Mouse (Mus musculus) stomach, embryonic 15.5 days (tissue): ENCODE measurements around the gene Abcc4. TPM values are rescaled to one million over a fixed set of nuclear protein-coding genes. Genes with fewer than 3 reads are reported as not detected.
A peak's percentile ranks its signal among the peaks of the same experiment; 100 is the strongest.

ENCODE experiments used
- ATAC-seq: fragments of 200-750 bp; cut with Nextera tagmentation; 2 replicates; pipeline ENCODE4 v1.8.0; 2017; ENCODE audit warnings: low read depth, moderate number of reproducible peaks, moderate TSS enrichment; ENCODE audit not compliant: insufficient read depth, low FRiP score
- H3K27ac ChIP-seq: fragments of 300-500 bp; sonication (generic); 2 replicates; pipeline ENCODE4 v1.5.1; 2015; ENCODE audit warnings: mild to moderate bottlenecking, inconsistent platforms
- H3K27me3 ChIP-seq: fragments of 300-500 bp; sonication (generic); replicated peaks from 2 replicates; pipeline ENCODE4 v1.6.1; 2015; ENCODE audit warnings: inconsistent platforms
- H3K36me3 ChIP-seq: fragments of 300-500 bp; sonication (generic); 2 replicates; pipeline ENCODE4 v1.6.1; 2015; ENCODE audit warnings: inconsistent platforms
- H3K4me1 ChIP-seq: fragments of 300-500 bp; sonication (generic); 2 replicates; pipeline ENCODE4 v1.6.1; 2015; ENCODE audit warnings: inconsistent platforms
- H3K4me2 ChIP-seq: fragments of 300-500 bp; sonication (generic); 2 replicates; pipeline ENCODE4 v1.6.1; 2015; ENCODE audit warnings: mild to moderate bottlenecking, inconsistent platforms
- H3K4me3 ChIP-seq: fragments of 300-500 bp; sonication (generic); replicated peaks from 2 replicates; pipeline ENCODE4 v1.5.1; 2015; ENCODE audit warnings: inconsistent platforms
- H3K9ac ChIP-seq: fragments of 300-500 bp; sonication (generic); 2 replicates; pipeline ENCODE4 v1.6.1; 2015; ENCODE audit warnings: inconsistent platforms
- H3K9me3 ChIP-seq: fragments of 300-500 bp; sonication (generic); 2 replicates; pipeline ENCODE4 v1.6.1; 2016; ENCODE audit warnings: inconsistent platforms
- WGBS: fragments of 180-500 bp; shearing (Covaris S2); methylation state at CpG from one replicate; pipeline ENCODE4 v1.1.7; 2015; 5-methylcytosine and 5-hydroxymethylcytosine counted together
- polyA plus RNA-seq: library from polyadenylated mRNA; unstranded; fragments of >200 nt; fragmentation: Nextera tagmentation; extraction: Ambion mirVana; gene quantifications from 2 replicates; pipeline ENCODE4 v1.2.1, GENCODE M21; 2015

Gene Abcc4
- polyA plus RNA-seq, 1 experiment from 2014 or later: 4.0 TPM

DNA sequence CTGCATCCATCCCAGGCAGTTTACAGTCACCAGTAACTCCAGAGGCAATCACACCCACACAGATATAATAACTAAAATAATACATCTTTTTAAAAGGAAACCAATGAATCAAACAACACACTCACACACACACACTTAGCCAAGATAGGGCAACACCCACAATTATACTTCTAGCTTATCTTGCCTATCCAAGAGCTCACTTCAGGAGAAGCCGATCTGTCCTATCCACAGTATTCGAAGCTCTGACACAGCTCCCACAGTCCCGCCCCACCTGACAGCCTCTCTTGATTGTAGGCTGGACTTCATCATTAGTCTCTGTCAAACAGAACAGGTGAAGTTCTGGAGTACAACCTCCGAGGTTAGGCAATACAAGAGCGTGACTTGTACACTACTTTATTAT, 19.4 kb upstream of the Abcc4 start:
- H3K4me2 ChIP-seq: no peak overlapping the region
- H3K9me3 ChIP-seq: no peaks in the 10 kb centered on the region
- H3K4me1 ChIP-seq: no peaks in the 10 kb centered on the region
- no peaks in the 10 kb centered on the region for H3K27me3 ChIP-seq
- 63% methylated on average over 5 of the region's 5 CpGs for WGBS
- no peak for ATAC-seq
- H3K27ac ChIP-seq: no peak overlapping the region
- H3K9ac ChIP-seq: no peak overlapping the region
- no peak overlapping the region for H3K4me3 ChIP-seq
- no peaks in the 10 kb centered on the region for H3K36me3 ChIP-seq

DNA sequence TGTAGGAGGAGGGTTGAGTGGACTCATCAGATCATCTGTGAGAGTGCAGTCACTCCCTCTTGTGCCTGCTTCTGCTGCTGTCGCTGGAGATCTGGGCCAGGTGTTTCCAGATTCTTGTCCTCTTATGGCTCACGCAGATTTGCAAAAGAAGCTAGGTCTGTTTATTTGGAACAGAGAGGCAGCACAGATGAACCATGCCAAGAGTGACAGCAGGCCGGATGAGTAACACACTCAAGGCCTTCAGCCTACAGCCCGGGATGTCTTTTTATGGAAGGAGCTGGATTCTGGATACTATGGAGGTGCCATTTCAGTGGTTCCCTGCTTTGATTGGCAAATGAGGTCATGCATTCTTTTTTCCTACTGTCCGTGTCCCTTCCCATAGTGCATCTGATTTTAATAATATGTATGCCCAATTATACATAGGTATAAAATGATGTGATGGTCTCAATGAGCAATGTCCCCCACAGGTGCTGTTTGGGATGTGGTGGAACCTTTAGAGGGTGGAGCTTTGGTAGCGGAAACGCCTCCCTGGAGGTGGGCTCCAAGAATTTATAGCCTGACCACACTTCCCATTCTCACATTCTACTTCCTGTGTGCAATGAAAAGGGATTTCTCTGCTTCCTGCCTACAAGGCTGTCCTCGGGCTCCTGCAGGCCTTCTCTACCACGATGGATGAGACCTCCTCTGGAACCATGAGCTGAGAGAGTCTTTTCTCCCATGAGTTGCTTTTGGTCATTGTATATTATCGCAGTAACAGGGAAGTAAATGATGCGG, 18.1 kb upstream of the Abcc4 start:
- WGBS: 73% methylated on average over 11 of the region's 11 CpGs
- no peak overlapping the region for H3K9ac ChIP-seq
- ATAC-seq: no peak
- no peak overlapping the region for H3K4me3 ChIP-seq
- no peaks in the 10 kb centered on the region for H3K27me3 ChIP-seq
- H3K4me1 ChIP-seq: no peaks in the 10 kb centered on the region
- H3K36me3 ChIP-seq: no peaks in the 10 kb centered on the region
- H3K9me3 ChIP-seq: no peaks in the 10 kb centered on the region
- H3K4me2 ChIP-seq: no peak overlapping the region
- no peak overlapping the region for H3K27ac ChIP-seq

DNA sequence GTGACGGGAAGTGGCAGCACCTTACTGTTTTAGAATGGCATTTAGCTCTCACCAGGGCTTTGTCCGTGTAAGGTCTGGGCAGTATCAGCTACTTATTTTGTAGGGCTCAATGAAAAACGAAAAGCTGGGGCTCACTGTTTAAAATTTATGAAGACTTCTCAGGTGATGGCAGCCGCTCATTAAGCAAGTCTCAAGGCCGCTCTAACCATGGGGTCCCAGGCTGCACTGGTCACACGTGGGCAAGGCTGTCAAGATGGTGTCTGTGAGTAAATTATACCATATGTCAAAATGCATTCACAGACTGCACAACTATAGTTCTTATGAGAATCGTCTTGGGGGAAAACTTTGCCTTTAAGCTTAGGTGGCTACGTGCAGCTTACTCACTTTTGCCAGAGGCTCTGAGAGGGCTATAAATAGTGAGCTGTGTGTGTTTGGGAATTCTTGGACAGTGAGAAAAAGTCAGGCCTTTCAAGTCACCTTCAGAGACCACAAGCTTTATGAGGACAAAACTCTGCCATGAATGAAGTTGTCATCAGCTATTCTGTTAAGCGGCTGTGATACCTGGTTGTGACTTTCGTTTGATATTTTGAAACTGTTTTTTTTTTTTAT, 13.7 kb upstream of the Abcc4 start:
- Histone ChIP-seq H3K36me3 (no peaks in the 10 kb centered on the region), H3K9me3 (no peaks in the 10 kb centered on the region), H3K4me1 (no peaks in the 10 kb centered on the region), H3K9ac (no peak overlapping the region), H3K27me3 (no peaks in the 10 kb centered on the region), H3K4me3 (no peak overlapping the region), H3K27ac (no peak overlapping the region), H3K4me2 (no peak overlapping the region)
- ATAC-seq: no peak
- WGBS: 60% methylated on average over 10 of the region's 10 CpGs

DNA sequence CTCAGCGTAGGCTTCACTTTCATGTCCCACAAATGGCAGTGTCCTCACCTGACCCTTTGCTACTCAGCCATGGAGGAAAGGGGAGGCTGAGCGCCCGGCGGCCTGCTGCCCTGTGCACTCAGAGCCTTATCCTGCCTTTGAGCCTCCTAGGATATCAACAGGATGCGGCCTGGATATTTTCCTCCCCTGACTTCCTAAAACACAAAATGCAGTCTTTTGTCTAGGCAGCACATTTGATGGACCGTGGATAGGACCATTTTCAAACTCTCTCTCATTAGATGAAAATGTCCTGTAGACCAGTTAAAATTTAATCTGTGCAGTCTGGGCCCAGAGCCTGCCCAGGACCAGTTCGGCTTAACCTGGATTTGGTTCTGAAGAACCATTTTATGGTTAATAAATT, 12.6 kb upstream of the Abcc4 start:
- H3K9me3 ChIP-seq: no peaks in the 10 kb centered on the region
- no peak overlapping the region for H3K27ac ChIP-seq
- no peak overlapping the region for H3K9ac ChIP-seq
- no peak overlapping the region for H3K4me2 ChIP-seq
- no peak overlapping the region for H3K4me3 ChIP-seq
- H3K27me3 ChIP-seq: no peaks in the 10 kb centered on the region
- no peak for ATAC-seq
- H3K36me3 ChIP-seq: no peaks in the 10 kb centered on the region
- H3K4me1 ChIP-seq: peaks cover 4% of the 10 kb centered on the region; the same call in 1 of the 2 replicates
- WGBS: 72% methylated on average over 7 of the region's 7 CpGs

DNA sequence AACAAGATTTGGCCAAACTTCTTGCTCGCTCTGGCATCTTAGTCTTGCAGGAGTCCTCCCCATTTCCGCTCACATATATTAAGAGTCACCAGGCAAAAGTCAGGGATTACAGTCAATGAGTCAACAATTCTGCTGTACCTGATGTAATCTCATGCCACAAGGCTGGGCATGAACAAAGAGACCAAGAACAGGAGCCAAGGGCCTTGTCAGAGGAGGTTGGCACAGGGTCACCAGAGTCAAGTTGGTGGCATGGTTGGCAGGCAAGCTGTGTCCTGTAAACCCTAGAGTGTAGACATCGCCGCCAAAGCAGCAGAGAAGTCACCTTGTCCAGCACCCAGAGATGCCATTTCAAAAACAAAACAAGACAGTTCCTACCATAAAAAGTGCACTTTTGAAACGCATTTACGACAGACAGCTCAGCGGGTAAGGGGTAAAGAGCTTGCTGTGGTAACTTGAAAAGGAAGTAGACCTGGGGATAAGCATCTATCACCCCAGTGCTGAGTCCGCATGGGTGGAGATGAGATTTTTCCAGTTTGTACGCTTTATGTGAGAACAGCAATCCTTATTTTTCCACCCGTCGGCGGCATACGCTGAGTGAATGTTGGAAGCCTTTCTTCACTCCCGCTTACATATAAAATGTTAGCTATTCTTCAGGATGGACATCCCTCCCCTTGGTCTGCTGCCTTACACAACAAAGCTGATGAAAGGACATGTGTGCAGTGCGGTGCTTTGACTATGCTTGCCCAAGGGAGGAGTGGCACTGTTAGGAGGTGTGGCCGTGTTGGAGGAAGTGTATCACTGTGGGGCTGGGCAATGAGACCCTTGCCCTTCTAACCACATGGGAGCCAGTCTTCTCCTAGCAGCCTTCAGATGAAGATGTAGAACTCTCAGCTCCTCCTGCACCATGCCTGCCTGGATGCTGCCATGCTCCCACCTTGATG, 10.6 kb upstream of the Abcc4 start:
- no peak overlapping the region for H3K9ac ChIP-seq

DNA sequence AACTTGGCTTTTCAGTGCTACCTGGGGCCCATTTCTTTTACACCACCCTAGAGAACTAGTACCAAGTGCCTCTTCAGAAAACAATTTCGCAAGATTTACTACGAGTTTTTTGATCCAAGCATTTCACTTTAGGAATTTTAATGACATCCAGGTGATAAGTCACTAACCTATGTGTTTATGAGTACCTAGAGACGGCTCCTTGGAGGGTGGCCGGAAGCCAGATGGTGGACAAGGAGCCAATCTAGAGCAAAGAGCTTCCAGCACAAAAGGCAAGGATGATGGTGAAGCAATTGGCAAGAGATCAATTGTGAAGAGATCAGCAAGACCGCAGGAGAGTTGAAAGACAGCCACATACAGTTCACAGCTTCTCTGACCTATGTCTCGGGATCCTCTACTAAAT, 8.7 kb upstream of the Abcc4 start:
- Histone ChIP-seq H3K27ac (no peak overlapping the region), H3K4me2 (no peak overlapping the region), H3K27me3 (no peaks in the 10 kb centered on the region), H3K9me3 (no peaks in the 10 kb centered on the region), H3K36me3 (no peaks in the 10 kb centered on the region), H3K4me1 (peaks cover 11% of the 10 kb centered on the region; the same call in 1 of the 2 replicates), H3K9ac (no peak overlapping the region), H3K4me3 (no peak overlapping the region)
- WGBS: 79% methylated on average over 6 of the region's 6 CpGs
- no peak for ATAC-seq

More for the DNA sequence above, 10.6 kb upstream of the Abcc4 start:
- Histone ChIP-seq H3K4me2 (no peak overlapping the region), H3K27ac (no peak overlapping the region), H3K27me3 (no peaks in the 10 kb centered on the region), H3K36me3 (no peaks in the 10 kb centered on the region), H3K4me3 (no peak overlapping the region), H3K4me1 (peaks cover 5% of the 10 kb centered on the region; the same call in 1 of the 2 replicates), H3K9me3 (no peaks in the 10 kb centered on the region)
- no peak for ATAC-seq
- WGBS: 86% methylated on average over 16 of the region's 16 CpGs

DNA sequence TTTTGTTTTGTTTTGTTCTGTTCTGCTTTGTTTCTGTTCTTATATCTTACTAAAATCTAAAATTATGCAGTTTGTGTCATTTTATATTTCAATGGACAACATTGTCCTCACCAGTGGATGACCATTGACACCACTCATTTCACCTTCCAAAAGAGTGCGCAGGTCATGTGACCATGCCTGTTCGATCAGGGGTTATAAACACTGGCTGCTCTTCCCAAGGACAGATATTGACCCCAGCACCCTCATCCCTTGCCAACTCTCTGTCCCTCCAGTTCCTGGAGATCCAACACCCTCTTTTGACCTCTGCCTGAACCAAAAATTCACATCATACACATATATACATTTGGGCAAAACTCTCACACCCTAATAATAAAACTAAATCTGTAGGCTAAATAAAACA, 8.3 kb upstream of the Abcc4 start:
- H3K9me3 ChIP-seq: no peaks in the 10 kb centered on the region
- H3K4me3 ChIP-seq: no peak overlapping the region
- H3K4me2 ChIP-seq: no peak overlapping the region
- H3K27me3 ChIP-seq: no peaks in the 10 kb centered on the region
- 88% methylated on average over 2 of the region's 2 CpGs for whole genome bisulfite sequencing
- H3K9ac ChIP-seq: no peak overlapping the region
- no peak overlapping the region for H3K27ac ChIP-seq
- no peaks in the 10 kb centered on the region for H3K36me3 ChIP-seq
- H3K4me1 ChIP-seq: peaks cover 13% of the 10 kb centered on the region; the same call in 1 of the 2 replicates
- ATAC-seq: no peak

DNA sequence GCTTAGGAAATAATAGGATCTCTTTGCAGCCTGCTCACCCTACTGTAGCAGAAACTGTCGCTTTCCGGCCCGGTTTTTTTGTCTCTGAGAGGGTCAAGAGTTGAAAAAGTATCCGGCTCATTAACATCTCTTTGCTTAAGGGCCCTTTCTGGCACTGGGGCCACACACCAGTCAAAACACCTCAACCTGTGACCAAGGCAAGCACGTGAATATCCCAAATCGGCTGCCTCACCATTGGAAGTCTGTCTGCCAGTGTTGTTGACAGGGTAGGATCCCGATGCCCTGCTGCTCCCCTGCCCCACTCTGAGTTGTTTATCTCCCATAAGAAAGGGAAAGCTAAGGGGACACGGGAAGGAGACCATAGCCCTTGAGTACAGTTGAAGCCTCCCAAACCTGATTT, 7.8 kb upstream of the Abcc4 start:
- Histone ChIP-seq H3K36me3 (no peaks in the 10 kb centered on the region), H3K27me3 (no peaks in the 10 kb centered on the region), H3K4me2 (peak overlapping the region; percentile 51), H3K27ac (no peak overlapping the region), H3K9ac (no peak overlapping the region), H3K4me3 (peak overlapping the region; percentile 27), H3K4me1 (peaks cover 13% of the 10 kb centered on the region; the same call in 1 of the 2 replicates), H3K9me3 (no peaks in the 10 kb centered on the region)
- WGBS: 20% methylated on average over 8 of the region's 8 CpGs
- ATAC-seq: no peak

DNA sequence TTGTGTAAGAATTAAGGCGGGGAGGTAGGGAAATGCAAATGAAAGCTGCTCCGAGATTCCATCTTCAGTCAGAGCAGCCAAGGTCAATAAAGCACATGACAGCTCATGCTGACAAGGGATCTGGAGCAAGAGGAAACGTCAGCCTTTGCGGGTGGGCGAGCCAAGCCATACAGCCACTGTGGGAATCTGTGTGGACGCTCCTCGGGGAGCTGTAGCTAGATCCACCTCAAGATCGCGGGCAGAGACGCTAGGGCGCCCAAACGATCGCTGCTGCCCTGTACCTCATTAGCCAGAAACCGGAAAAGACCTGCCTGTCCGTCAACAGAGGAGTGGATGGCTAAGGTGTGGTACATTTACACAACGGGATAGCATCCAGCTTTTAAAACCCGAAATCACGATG, 7.4 kb upstream of the Abcc4 start:
- no peak for ATAC-seq
- H3K4me3 ChIP-seq: peak overlapping the region; percentile 27
- no peaks in the 10 kb centered on the region for H3K36me3 ChIP-seq
- no peaks in the 10 kb centered on the region for H3K9me3 ChIP-seq
- H3K9ac ChIP-seq: no peak overlapping the region
- H3K27ac ChIP-seq: no peak overlapping the region
- H3K27me3 ChIP-seq: no peaks in the 10 kb centered on the region
- peaks cover 13% of the 10 kb centered on the region; the same call in 1 of the 2 replicates for H3K4me1 ChIP-seq
- WGBS: 4% methylated on average over 18 of the region's 18 CpGs
- peak overlapping the region; percentile 51 for H3K4me2 ChIP-seq

DNA sequence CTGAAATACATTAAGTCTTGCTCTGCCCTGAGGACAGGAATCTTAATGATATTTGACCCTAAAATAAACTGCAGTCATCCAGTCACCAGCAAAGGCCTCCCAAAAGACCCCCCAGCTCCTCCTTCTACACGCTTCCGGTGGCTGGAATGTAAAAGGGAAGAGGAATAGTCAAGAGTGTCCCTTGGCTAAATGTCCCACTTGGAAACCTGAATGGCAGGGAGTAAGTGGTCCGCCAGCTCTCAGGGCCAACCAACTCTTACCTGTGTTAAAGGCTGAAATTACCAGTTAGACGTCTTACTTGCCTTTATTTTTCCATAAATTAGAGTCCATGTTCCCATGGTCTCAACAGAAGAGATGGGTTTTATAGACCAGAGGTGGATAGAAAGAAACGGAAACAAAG, 6.9 kb upstream of the Abcc4 start:
- Histone ChIP-seq H3K9ac (no peak overlapping the region), H3K36me3 (no peaks in the 10 kb centered on the region), H3K4me2 (peak overlapping the region; percentile 51; the same call in 1 of the 2 replicates), H3K4me1 (peaks cover 13% of the 10 kb centered on the region; the same call in 1 of the 2 replicates), H3K27me3 (no peaks in the 10 kb centered on the region), H3K9me3 (no peaks in the 10 kb centered on the region), H3K27ac (no peak overlapping the region), H3K4me3 (no peak overlapping the region)
- WGBS: 62% methylated on average over 5 of the region's 5 CpGs
- ATAC-seq: no peak

DNA sequence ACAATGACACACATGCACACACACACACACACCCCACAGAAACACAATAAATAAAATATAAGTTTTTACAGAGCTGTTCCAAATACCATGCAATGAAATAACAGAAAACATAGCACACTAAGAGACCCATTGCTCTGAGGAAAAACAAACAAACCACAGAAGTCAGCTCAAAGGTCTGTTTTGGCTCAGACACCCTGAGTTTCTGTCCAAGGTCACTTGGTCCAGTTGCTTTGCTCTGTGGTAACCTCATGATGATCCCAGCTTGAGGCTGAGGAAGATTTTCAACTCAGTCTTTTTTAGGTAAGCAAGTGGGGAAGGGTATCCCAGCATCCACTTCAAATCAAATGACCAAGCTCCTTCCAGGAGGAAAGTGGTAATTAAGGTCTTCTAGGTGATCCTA, 4.9 kb upstream of the Abcc4 start:
- Histone ChIP-seq H3K9ac (no peak overlapping the region), H3K4me1 (peaks cover 13% of the 10 kb centered on the region; the same call in 1 of the 2 replicates), H3K4me3 (no peak overlapping the region), H3K27ac (no peak overlapping the region), H3K9me3 (no peaks in the 10 kb centered on the region), H3K36me3 (no peaks in the 10 kb centered on the region), H3K27me3 (no peaks in the 10 kb centered on the region), H3K4me2 (no peak overlapping the region)
- ATAC-seq: no peak
